ENCODE assay signal across 16 mouse cellular contexts in the genomic region with DNA sequence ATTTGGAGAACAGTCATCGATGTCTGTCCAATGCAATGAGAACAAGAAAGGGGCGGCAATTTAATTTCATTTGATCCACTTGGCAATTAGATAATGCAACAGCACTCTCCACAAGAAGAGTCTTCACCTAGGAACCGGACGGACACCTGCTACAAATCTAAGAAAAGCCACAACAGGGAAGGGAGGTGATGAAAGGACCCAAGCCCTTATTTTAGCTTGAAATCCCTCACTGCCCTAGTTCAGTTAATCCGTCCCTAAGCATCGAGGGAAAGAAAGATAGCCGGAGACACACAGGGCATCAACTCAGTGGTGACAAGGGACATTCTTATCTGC.
"Had no signal": no experiment of that assay in that cellular context is flagged by ENCODE, and none has a peak within 500 bp of the region (broad histone marks: within the 10 kb centered on the region; RNA-seq: fewer than 3 reads in every experiment).

No protein-coding gene starts in this region.

- H3K27ac ChIP-seq: kidney, embryonic 15.5 days; left cerebral cortex, adult 2 months; limb, embryonic 15.5 days; liver, embryonic 13.5 days; lung, embryonic 15.5 days; macrophage had no signal

- DNase-seq: kidney, adult 2 months; kidney, postnatal 14 days; liver, embryonic 13.5 days; liver, postnatal 0 days; lung, postnatal 14 days; right cerebral cortex, postnatal 4 days; spleen, adult 18-20 months; thymus, adult 18-20 months; thymus, postnatal 14 days had no signal

- H3K4me2 ChIP-seq: kidney, embryonic 15.5 days; limb, embryonic 15.5 days; liver, embryonic 13.5 days; lung, embryonic 15.5 days had no signal

- H3K4me3 ChIP-seq: kidney, embryonic 15.5 days; left cerebral cortex, adult 2 months; limb, embryonic 15.5 days; liver, embryonic 13.5 days; lung, embryonic 15.5 days; megakaryocyte, embryonic 14.5 days had no signal

- H3K9me3 ChIP-seq: kidney, embryonic 15.5 days; limb, embryonic 15.5 days; liver, embryonic 13.5 days; lung, embryonic 15.5 days had no signal

- H3K9ac ChIP-seq: kidney, embryonic 15.5 days; limb, embryonic 15.5 days; liver, embryonic 13.5 days; liver, postnatal 0 days; lung, embryonic 15.5 days had no signal

- H3K4me1 ChIP-seq: liver, embryonic 13.5 days; lung, embryonic 15.5 days; megakaryocyte, embryonic 14.5 days had no signal

- H3K27me3 ChIP-seq: kidney, embryonic 15.5 days; limb, embryonic 15.5 days; liver, embryonic 13.5 days; lung, embryonic 15.5 days had no signal

- ATAC-seq: intestine, embryonic 16.5 days; liver, postnatal 0 days had no signal
